Mouse (Mus musculus): ENCODE results near the gene Hist1h2af. TPM values are rescaled to one million over a fixed set of nuclear protein-coding genes. Genes with fewer than 3 reads are reported as not detected.

Hist1h2af gene
- polyA plus RNA-seq, 1 experiment from 2014 or later = not detected

Other genes with a start within 250 kb of the Hist1h2af start
- 10.4 TPM for gene Zfp322a, start 164.7 kb upstream of the Hist1h2af start, polyA plus RNA-seq (2017; shearing (Covaris generic))
- gene Abt1, start 110.0 kb upstream of the Hist1h2af start, polyA plus RNA-seq (2017; shearing (Covaris generic)) = 18.0 TPM
- gene Btn1a1, start 68.0 kb upstream of the Hist1h2af start, polyA plus RNA-seq (2017; shearing (Covaris generic)) = not detected
- gene Btn2a2, start 45.0 kb upstream of the Hist1h2af start, polyA plus RNA-seq (2017; shearing (Covaris generic)) = not detected
- 6.2 TPM for gene Hist1h4h, start 2.9 kb upstream of the Hist1h2af start, polyA plus RNA-seq (2017; shearing (Covaris generic))
- not detected for gene Hist1h3g, start 1.5 kb downstream of the Hist1h2af start, polyA plus RNA-seq (2017; shearing (Covaris generic))
- 0.42 TPM for gene Hist1h2bh, start 9.5 kb downstream of the Hist1h2af start, polyA plus RNA-seq (2017; shearing (Covaris generic))
- gene Hist1h3f, start 10.1 kb downstream of the Hist1h2af start, polyA plus RNA-seq (2017; shearing (Covaris generic)) = 1.5 TPM
- not detected for gene Hist1h4f, start 17.7 kb downstream of the Hist1h2af start, polyA plus RNA-seq (2017; shearing (Covaris generic))
- gene Hist1h1d, start 19.4 kb downstream of the Hist1h2af start, polyA plus RNA-seq (2017; shearing (Covaris generic)) = 0.37 TPM
- gene Hist1h3e, start 28.5 kb downstream of the Hist1h2af start, polyA plus RNA-seq (2017; shearing (Covaris generic)) = 5.2 TPM
- gene Hist1h2ae, start 37.3 kb downstream of the Hist1h2af start, polyA plus RNA-seq (2017; shearing (Covaris generic)) = 1.9 TPM
- 1.2 TPM for gene Hist1h2bg, start 37.5 kb downstream of the Hist1h2af start, polyA plus RNA-seq (2017; shearing (Covaris generic))
- gene Hist1h2bf, start 40.3 kb downstream of the Hist1h2af start, polyA plus RNA-seq (2017; shearing (Covaris generic)) = not detected
- gene Hist1h2ad, start 40.5 kb downstream of the Hist1h2af start, polyA plus RNA-seq (2017; shearing (Covaris generic)) = not detected
- gene Hist1h3d, start 41.9 kb downstream of the Hist1h2af start, polyA plus RNA-seq (2017; shearing (Covaris generic)) = 0.40 TPM
- 19.6 TPM for gene Hist1h4d, start 47.7 kb downstream of the Hist1h2af start, polyA plus RNA-seq (2017; shearing (Covaris generic))
- 1.4 TPM for gene Hist1h2be, start 87.2 kb downstream of the Hist1h2af start, polyA plus RNA-seq (2017; shearing (Covaris generic))
- gene Hist1h1e, start 88.7 kb downstream of the Hist1h2af start, polyA plus RNA-seq (2017; shearing (Covaris generic)) = 7.9 TPM
- 2.4 TPM for gene Hist1h2ac, start 150.0 kb downstream of the Hist1h2af start, polyA plus RNA-seq (2017; shearing (Covaris generic))
- 9.8 TPM for gene Hist1h2bc, start 150.3 kb downstream of the Hist1h2af start, polyA plus RNA-seq (2017; shearing (Covaris generic))
- gene Hist1h1t, start 161.9 kb downstream of the Hist1h2af start, polyA plus RNA-seq (2017; shearing (Covaris generic)) = not detected
- 9.2 TPM for gene Hist1h4c, start 164.5 kb downstream of the Hist1h2af start, polyA plus RNA-seq (2017; shearing (Covaris generic))
- not detected for gene Hfe, start 176.9 kb downstream of the Hist1h2af start, polyA plus RNA-seq (2017; shearing (Covaris generic))
- gene Hist1h1c, start 204.9 kb downstream of the Hist1h2af start, polyA plus RNA-seq (2017; shearing (Covaris generic)) = 41.7 TPM
- gene Hist1h3c, start 211.7 kb downstream of the Hist1h2af start, polyA plus RNA-seq (2017; shearing (Covaris generic)) = not detected
- not detected for gene Hist1h2bb, start 212.8 kb downstream of the Hist1h2af start, polyA plus RNA-seq (2017; shearing (Covaris generic))
- gene Hist1h2ab, start 217.2 kb downstream of the Hist1h2af start, polyA plus RNA-seq (2017; shearing (Covaris generic)) = 1.9 TPM
- gene Hist1h3b, start 218.4 kb downstream of the Hist1h2af start, polyA plus RNA-seq (2017; shearing (Covaris generic)) = not detected
- 7.2 TPM for gene Hist1h4b, start 223.1 kb downstream of the Hist1h2af start, polyA plus RNA-seq (2017; shearing (Covaris generic))
- gene Hist1h4a, start 227.3 kb downstream of the Hist1h2af start, polyA plus RNA-seq (2017; shearing (Covaris generic)) = 1.1 TPM
- 5.4 TPM for gene Hist1h3a, start 228.5 kb downstream of the Hist1h2af start, polyA plus RNA-seq (2017; shearing (Covaris generic))
- gene Hist1h1a, start 229.8 kb downstream of the Hist1h2af start, polyA plus RNA-seq (2017; shearing (Covaris generic)) = not detected
- not detected for gene Trim38, start 236.0 kb downstream of the Hist1h2af start, polyA plus RNA-seq (2017; shearing (Covaris generic))